Mouse (Mus musculus) testis, adult 2 months (tissue): Measurements from ENCODE around the gene Arid1a.

Source experiments
- CTCF ChIP-seq: fragments of 200-500 bp; IDR thresholded peaks from 2 replicates; pipeline ENCODE4 v1.5.1; 2012; ENCODE audit warnings: low read depth, mild to moderate bottlenecking, inconsistent platforms, low read length, moderate library complexity; ENCODE audit not compliant: control insufficient read depth, insufficient read depth, insufficient replicate concordance
- POLR2A ChIP-seq: fragments of 200-500 bp; IDR thresholded peaks from 2 replicates; pipeline ENCODE4 v1.6.1; 2012; ENCODE audit warnings: low read depth, mild to moderate bottlenecking, inconsistent platforms, low read length, moderate library complexity; ENCODE audit not compliant: control insufficient read depth

GRCm38 (mm10) chr4:133673666-133674330, 82.8 kb downstream of the Arid1a start:
- TF ChIP-seq POLR2A (no peak), CTCF (no peak)
